Mouse (Mus musculus) gastrocnemius, postnatal 36 days (tissue): ENCODE measurements around the gene Ern1. TPM values are rescaled to one million over a fixed set of nuclear protein-coding genes. Genes with fewer than 3 reads are reported as not detected.

Source experiments
- DNase-seq, 2 experiments: peaks; one replicate each; pipeline ENCODE4 v3.0.0; 2022
- intact Hi-C: fragments of 180-260 bp; cut with DNase I; formaldehyde crosslinking; loops from one replicate; pipeline ENCODE4 v1.15.1; 2025
- total RNA-seq, 2 experiments: library from RNA; stranded (reverse); gene quantifications; 2 replicates each; pipeline ENCODE4 v1.2.3; 2021

Ern1 gene
- total RNA-seq, 2 experiments from 2014 or later = 5.2 to 8.1 TPM

- no peak for DNase-seq
- intact Hi-C loops = no loop called here
These were observed 128.3 kb downstream of the Ern1 start for GRCm38 (mm10) chr11:106359350-106359749.

- DNase-seq = no peak
- intact Hi-C loops = no loop called here
These were observed 132.1 kb downstream of the Ern1 start for GRCm38 (mm10) chr11:106355382-106356128.

- intact Hi-C loops = no loop called here
- DNase-seq = no peak
These were observed 133.5 kb downstream of the Ern1 start for GRCm38 (mm10) chr11:106354181-106354580.

- intact Hi-C loops = no loop called here
These were observed 134.5 kb downstream of the Ern1 start, which contains the start of gene Scn4a for GRCm38 (mm10) chr11:106353188-106353587. Scn4a (minus strand) TSS chr11:106353288.

GRCm38 (mm10) chr11:106351941-106352340 lies 135.7 kb downstream of the Ern1 start:
- intact Hi-C loops = no loop called here

More at GRCm38 (mm10) chr11:106353188-106353587, 134.5 kb downstream of the Ern1 start, which contains the start of gene Scn4a:
- no peak for DNase-seq

GRCm38 (mm10) chr11:106351253-106351652 lies 136.4 kb downstream of the Ern1 start:
- DNase-seq = no peak
- intact Hi-C loops = no loop called here

More at GRCm38 (mm10) chr11:106351941-106352340, 135.7 kb downstream of the Ern1 start:
- DNase-seq = no peak

GRCm38 (mm10) chr11:106350853-106351252 lies 136.8 kb downstream of the Ern1 start:
- intact Hi-C loops = no loop called here
- DNase-seq = peak in 1 of 2 experiments; percentile 50

GRCm38 (mm10) chr11:106349772-106350171 lies 137.9 kb downstream of the Ern1 start:
- intact Hi-C loops = no loop called here
- no peak for DNase-seq

- intact Hi-C loops = no loop called here
- no peak for DNase-seq
These were observed 142.7 kb downstream of the Ern1 start for GRCm38 (mm10) chr11:106344910-106345309.

Other genes starting within 250 kb of the Ern1 start
- 10 to 100 TPM; 15.7 to 22.3 TPM for gene Ftsj3, start 231.8 kb downstream of the Ern1 start, total RNA-seq
- gene Psmc5, start 231.7 kb downstream of the Ern1 start, total RNA-seq = 100 to 1,000 TPM; 122 to 134 TPM
- gene Smarcd2, start 214.9 kb downstream of the Ern1 start, total RNA-seq = 10 to 100 TPM; 12.6 to 14.4 TPM
- under 1 TPM; 0.08 to 0.12 TPM for gene Tcam1, start 211.2 kb downstream of the Ern1 start, total RNA-seq
- gene Gh, start 186.0 kb downstream of the Ern1 start, total RNA-seq = not detected
- under 1 TPM; 0.30 to 0.43 TPM for gene Cd79b, start 173.1 kb downstream of the Ern1 start, total RNA-seq
- 100 to 1,000 TPM; 381 to 407 TPM for gene Scn4a, start 134.6 kb downstream of the Ern1 start, total RNA-seq
- 1 to 10 TPM; 5.7 to 7.1 TPM for gene Prr29, start 122.4 kb downstream of the Ern1 start, total RNA-seq
- 1 to 10 TPM; 4.4 to 5.4 TPM for gene Icam2, start 99.8 kb downstream of the Ern1 start, total RNA-seq
- 10 to 100 TPM; 45.7 to 46.2 TPM for gene Tex2, start 125.6 kb upstream of the Ern1 start, total RNA-seq